11 mouse cellular contexts compared by ENCODE assay signal in genomic region chr19:47890489-47891130, GRCm38 (mm10). TPM values are rescaled to one million over a fixed set of nuclear protein-coding genes. Genes with fewer than 3 reads are reported as not detected.
DNase-seq lines count a peak whose midpoint lies in the region; ATAC-seq and TF ChIP-seq lines count a peak whose summit lies in the region.
"Had no signal": no experiment of that assay in that cellular context is flagged by ENCODE, and none has a peak within 500 bp of the region (broad histone marks: within the 10 kb centered on the region; RNA-seq: fewer than 3 reads in every experiment).

No protein-coding gene starts in this region.

- peak overlapping the region; percentile 46; the same call in 1 of the 2 replicates for H3K27ac ChIP-seq in limb, embryonic 12.5 days
- H3K27ac ChIP-seq in stomach, embryonic 15.5 days = peak overlapping the region; percentile 53
- H3K27ac ChIP-seq: embryonic facial prominence, embryonic 15.5 days; layer of hippocampus, adult 2 months; neural tube, embryonic 12.5 days had no signal

- H3K4me1 ChIP-seq in lung, adult 2 months (ENCODE audit: control insufficient read depth, insufficient read depth, low read length) = peaks cover 18% of the 10 kb centered on the region
- peaks cover 22% of the 10 kb centered on the region for H3K4me1 ChIP-seq in limb, embryonic 12.5 days (replicated peaks)
- H3K4me1 ChIP-seq in stomach, embryonic 15.5 days = peaks cover 25% of the 10 kb centered on the region

- H3K4me2 ChIP-seq in limb, embryonic 12.5 days = no peak overlapping the region
- peak overlapping the region; percentile 23 for H3K4me2 ChIP-seq in stomach, embryonic 15.5 days
- H3K4me2 ChIP-seq: embryonic facial prominence, embryonic 15.5 days; neural tube, embryonic 12.5 days had no signal

- TF ChIP-seq CTCF in lung, adult 2 months (IDR thresholded peaks at IDR 0.05; ENCODE audit: insufficient read depth, low read length) = no peak

- DNase-seq in lung, adult 2 months = no peak
- no peak for DNase-seq in lung, postnatal 36 days
- DNase-seq in urinary bladder, postnatal 25 days (ENCODE audit: low spot score) = no peak
- no peak for DNase-seq in cerebellum, adult 9-10 months
- DNase-seq in right cerebral cortex, adult 2 months (ENCODE audit: low spot score in 2 of 2) = no peak

- peaks cover 34% of the 10 kb centered on the region for H3K36me3 ChIP-seq in limb, embryonic 12.5 days
- peaks cover 10% of the 10 kb centered on the region for H3K36me3 ChIP-seq in stomach, embryonic 15.5 days

- ATAC-seq in granulocyte monocyte progenitor cell, adult 5-6 weeks (replicated peaks; ENCODE audit: poor library complexity, severe bottlenecking) = peak; percentile 13; the same call in 1 of the 2 replicates
- no peak for ATAC-seq in limb, embryonic 12.5 days (ENCODE audit: insufficient number of reproducible peaks, insufficient read depth, low FRiP score, low TSS enrichment, low read depth)
- ATAC-seq in stomach, embryonic 15.5 days (ENCODE audit: insufficient read depth, low FRiP score, low read depth) = no peak

- peak overlapping the region; percentile 52 for H3K4me3 ChIP-seq in lung, adult 2 months (replicated peaks; ENCODE audit: extremely low read depth, low read depth, low read length)
- no peak overlapping the region for H3K4me3 ChIP-seq in limb, embryonic 12.5 days (replicated peaks)
- no peak overlapping the region for H3K4me3 ChIP-seq in stomach, embryonic 15.5 days (replicated peaks)
- H3K4me3 ChIP-seq: embryonic facial prominence, embryonic 15.5 days; layer of hippocampus, adult 2 months; neural tube, embryonic 12.5 days had no signal

- H3K9ac ChIP-seq in limb, embryonic 12.5 days (replicated peaks) = no peak overlapping the region
- H3K9ac ChIP-seq in stomach, embryonic 15.5 days = no peak overlapping the region
- H3K9ac ChIP-seq: embryonic facial prominence, embryonic 15.5 days; neural tube, embryonic 12.5 days had no signal

- no peak for TF ChIP-seq POLR2A in lung, adult 2 months (IDR thresholded peaks at IDR 0.05; ENCODE audit: borderline replicate concordance, extremely low read depth, low read depth, low read length)

- no peaks in the 10 kb centered on the region for H3K27me3 ChIP-seq in limb, embryonic 12.5 days
- no peaks in the 10 kb centered on the region for H3K27me3 ChIP-seq in stomach, embryonic 15.5 days (replicated peaks)
- H3K27me3 ChIP-seq: embryonic facial prominence, embryonic 15.5 days; neural tube, embryonic 12.5 days had no signal

- 19% methylated on average over 10 of the region's 10 CpGs for WGBS in lung, adult 2 months
- WGBS in limb, embryonic 12.5 days = 52% methylated on average over 10 of the region's 10 CpGs
- 35% methylated on average over 10 of the region's 10 CpGs for WGBS in stomach, embryonic 15.5 days

- H3K9me3 ChIP-seq in limb, embryonic 12.5 days = 0 out of 2 replicates have a peak, but pooled peaks cover 3% of the 10 kb centered on the region
- H3K9me3 ChIP-seq in stomach, embryonic 15.5 days = no peaks in the 10 kb centered on the region
- H3K9me3 ChIP-seq: embryonic facial prominence, embryonic 15.5 days; neural tube, embryonic 12.5 days had no signal

RNA-seq across cellular contexts. Expression of gene Gsto2, which starts 25.3 kb away (rescaled TPM):
- 1.1 and 1.5 TPM in 2 replicates for polyA plus RNA-seq in lung, adult 2 months (2012; rRNA removed)
- not detected in 2 replicates for total RNA-seq in granulocyte monocyte progenitor cell, adult 5-6 weeks (2014; fragmentation: Nextera tagmentation)
- not detected in 2 replicates for total RNA-seq in granulocyte monocyte progenitor cell, adult 5-6 weeks (2017)
- 0.59 and 0.97 TPM in 2 replicates for polyA plus RNA-seq in limb, embryonic 12.5 days (2016; fragmentation: Nextera tagmentation; extraction: Ambion mirVana)
- polyA plus RNA-seq in stomach, embryonic 15.5 days (2015; fragmentation: Nextera tagmentation; extraction: Ambion mirVana) = 1.2 and 1.3 TPM in 2 replicates

RNA-seq across cellular contexts. Expression of gene Cfap43, which starts 28.5 kb away (rescaled TPM):
- polyA plus RNA-seq in lung, adult 2 months (2012; rRNA removed) = 7.0 and 7.1 TPM in 2 replicates
- not detected in 2 replicates for total RNA-seq in granulocyte monocyte progenitor cell, adult 5-6 weeks (2014; fragmentation: Nextera tagmentation)
- 0.05 TPM in 1 of 2 replicates, not detected in the other for total RNA-seq in granulocyte monocyte progenitor cell, adult 5-6 weeks (2017)
- polyA plus RNA-seq in limb, embryonic 12.5 days (2016; fragmentation: Nextera tagmentation; extraction: Ambion mirVana) = 0.09 TPM in 1 of 2 replicates, not detected in the other
- 0.39 and 0.62 TPM in 2 replicates for polyA plus RNA-seq in stomach, embryonic 15.5 days (2015; fragmentation: Nextera tagmentation; extraction: Ambion mirVana)

RNA-seq across cellular contexts. Expression of gene Itprip, which starts 28.5 kb away (rescaled TPM):
- polyA plus RNA-seq in lung, adult 2 months (2012; rRNA removed) = 17.8 and 22.0 TPM in 2 replicates
- total RNA-seq in granulocyte monocyte progenitor cell, adult 5-6 weeks (2014; fragmentation: Nextera tagmentation) = 18.2 and 19.1 TPM in 2 replicates
- total RNA-seq in granulocyte monocyte progenitor cell, adult 5-6 weeks (2017) = 15.8 and 16.7 TPM in 2 replicates
- 29.4 and 29.9 TPM in 2 replicates for polyA plus RNA-seq in limb, embryonic 12.5 days (2016; fragmentation: Nextera tagmentation; extraction: Ambion mirVana)
- polyA plus RNA-seq in stomach, embryonic 15.5 days (2015; fragmentation: Nextera tagmentation; extraction: Ambion mirVana) = 11.0 and 12.6 TPM in 2 replicates

RNA-seq across cellular contexts. Expression of gene Gsto1, which starts 35.8 kb away (rescaled TPM):
- polyA plus RNA-seq in lung, adult 2 months (2012; rRNA removed) = 101 and 155 TPM in 2 replicates
- total RNA-seq in granulocyte monocyte progenitor cell, adult 5-6 weeks (2014; fragmentation: Nextera tagmentation) = 317 and 338 TPM in 2 replicates
- 215 and 219 TPM in 2 replicates for total RNA-seq in granulocyte monocyte progenitor cell, adult 5-6 weeks (2017)
- polyA plus RNA-seq in limb, embryonic 12.5 days (2016; fragmentation: Nextera tagmentation; extraction: Ambion mirVana) = 211 and 229 TPM in 2 replicates
- polyA plus RNA-seq in stomach, embryonic 15.5 days (2015; fragmentation: Nextera tagmentation; extraction: Ambion mirVana) = 745 and 1,161 TPM in 2 replicates

RNA-seq across cellular contexts. Expression of gene Cfap58, which starts 46.9 kb away (rescaled TPM):
- 0.38 and 0.92 TPM in 2 replicates for polyA plus RNA-seq in lung, adult 2 months (2012; rRNA removed)
- total RNA-seq in granulocyte monocyte progenitor cell, adult 5-6 weeks (2014; fragmentation: Nextera tagmentation) = not detected in 2 replicates
- not detected in 2 replicates for total RNA-seq in granulocyte monocyte progenitor cell, adult 5-6 weeks (2017)
- 0.08 TPM in 1 of 2 replicates, not detected in the other for polyA plus RNA-seq in limb, embryonic 12.5 days (2016; fragmentation: Nextera tagmentation; extraction: Ambion mirVana)
- polyA plus RNA-seq in stomach, embryonic 15.5 days (2015; fragmentation: Nextera tagmentation; extraction: Ambion mirVana) = not detected in 2 replicates
